Mouse (Mus musculus): Measurements from ENCODE around the gene Ubash3a.

Gene Ubash3a

DNA sequence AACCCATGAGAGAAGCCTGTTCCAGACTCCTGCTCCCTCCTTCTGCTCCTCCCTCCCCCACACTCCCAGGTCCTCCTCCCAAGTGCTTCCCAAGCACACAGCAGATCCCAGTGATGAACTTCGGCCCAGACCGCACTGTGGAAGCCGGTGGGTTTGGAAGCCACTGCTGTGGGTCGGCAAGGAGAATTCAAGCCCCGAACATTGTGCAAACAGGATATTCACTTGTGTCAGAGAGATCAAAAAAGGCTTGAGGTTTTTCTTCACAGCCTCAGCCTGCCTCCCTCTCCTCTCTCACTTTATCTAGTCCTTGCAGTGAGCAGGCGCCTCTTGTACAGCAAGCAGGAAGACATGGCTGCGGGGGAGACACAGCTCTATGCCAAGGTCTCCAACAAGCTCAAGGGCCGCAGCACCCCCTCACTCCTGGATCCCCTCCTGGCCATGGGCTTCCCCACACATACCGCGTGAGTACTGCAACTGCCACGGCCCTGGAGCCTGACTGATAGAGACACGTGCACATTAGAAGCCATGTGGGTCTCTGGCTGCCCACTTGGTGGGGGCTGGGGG, at the start of gene Ubash3a:
Gene Ubash3a, plus strand, starts transcription at position 103 of the 564 bp plus-strand sequence.
- no peak for DNase-seq

GRCm38 (mm10) chr17:31157921-31158320, 49.8 kb upstream of the Ubash3a start:
- DNase-seq: no peak

GRCm38 (mm10) chr17:31160291-31160690, 47.4 kb upstream of the Ubash3a start:
- no peak for DNase-seq

- peak; percentile 13 to 32 for DNase-seq
Measured at GRCm38 (mm10) chr17:31162607-31163006, 45.1 kb upstream of the Ubash3a start.

GRCm38 (mm10) chr17:31163821-31164220, 43.9 kb upstream of the Ubash3a start:
- DNase-seq: no peak

- DNase-seq: no peak
Measured at GRCm38 (mm10) chr17:31165127-31165526, 42.5 kb upstream of the Ubash3a start, which contains the start of gene Tff1. TSS of gene Tff1 (minus strand) at chr17:31165277.

DNA sequence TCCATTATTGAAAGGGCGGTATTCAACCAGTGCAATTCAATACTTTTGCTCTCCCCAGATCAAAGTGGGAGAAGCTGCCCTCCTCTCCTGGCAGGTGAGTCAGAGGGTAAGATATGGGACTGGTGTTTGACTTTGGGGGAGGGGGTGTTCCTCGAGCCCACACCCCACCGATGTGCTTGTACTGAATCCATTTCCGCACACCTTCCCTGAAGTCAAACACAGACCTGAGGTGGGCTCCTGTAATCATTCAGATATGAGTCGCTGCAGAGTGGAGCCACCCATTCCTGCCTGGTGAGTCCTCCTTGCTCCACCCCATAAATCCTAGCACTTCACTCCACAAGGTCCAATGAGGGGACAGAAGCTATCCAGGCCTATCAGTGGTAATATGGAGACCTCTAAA, 37.9 kb upstream of the Ubash3a start:
- DNase-seq: no peak

DNA sequence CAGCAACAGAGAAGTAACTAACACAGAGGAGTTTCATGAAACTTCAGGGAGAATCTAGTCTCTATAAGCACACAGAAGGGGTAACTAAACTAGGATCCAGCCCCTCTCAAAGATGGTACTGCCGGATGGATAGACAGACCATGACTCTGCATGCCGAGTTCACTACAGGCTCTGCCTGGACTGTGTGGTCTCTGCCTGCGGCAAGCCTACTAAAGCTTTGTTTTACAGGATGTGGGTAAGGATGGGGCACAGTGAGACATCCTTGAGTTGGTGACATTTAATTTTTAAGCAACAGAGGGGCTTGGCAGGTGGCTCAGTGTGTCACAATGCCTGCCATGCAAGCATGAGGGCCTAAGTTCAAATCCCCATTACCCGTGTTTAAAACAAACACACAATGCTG, 31.4 kb upstream of the Ubash3a start:
- DNase-seq: no peak

DNA sequence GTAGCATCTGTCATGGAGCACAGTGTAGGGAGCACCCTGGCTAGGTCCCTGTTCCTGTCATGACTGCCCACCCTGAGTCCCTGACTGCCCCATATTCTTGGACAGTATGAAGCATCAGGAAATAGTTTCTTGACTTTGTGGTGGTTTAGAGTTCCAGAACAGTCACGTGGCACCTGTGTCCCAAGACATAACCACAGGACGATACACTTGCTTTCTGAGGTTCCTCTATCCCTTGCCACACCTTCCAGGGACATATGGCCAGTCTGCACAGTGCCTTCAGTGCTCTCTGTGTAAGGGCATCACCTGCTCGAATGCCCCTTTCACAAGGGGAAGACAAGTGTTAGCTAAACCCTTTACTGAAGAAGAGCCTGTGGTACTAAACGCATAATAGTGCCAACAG, 26.2 kb upstream of the Ubash3a start:
- DNase-seq: no peak

DNA sequence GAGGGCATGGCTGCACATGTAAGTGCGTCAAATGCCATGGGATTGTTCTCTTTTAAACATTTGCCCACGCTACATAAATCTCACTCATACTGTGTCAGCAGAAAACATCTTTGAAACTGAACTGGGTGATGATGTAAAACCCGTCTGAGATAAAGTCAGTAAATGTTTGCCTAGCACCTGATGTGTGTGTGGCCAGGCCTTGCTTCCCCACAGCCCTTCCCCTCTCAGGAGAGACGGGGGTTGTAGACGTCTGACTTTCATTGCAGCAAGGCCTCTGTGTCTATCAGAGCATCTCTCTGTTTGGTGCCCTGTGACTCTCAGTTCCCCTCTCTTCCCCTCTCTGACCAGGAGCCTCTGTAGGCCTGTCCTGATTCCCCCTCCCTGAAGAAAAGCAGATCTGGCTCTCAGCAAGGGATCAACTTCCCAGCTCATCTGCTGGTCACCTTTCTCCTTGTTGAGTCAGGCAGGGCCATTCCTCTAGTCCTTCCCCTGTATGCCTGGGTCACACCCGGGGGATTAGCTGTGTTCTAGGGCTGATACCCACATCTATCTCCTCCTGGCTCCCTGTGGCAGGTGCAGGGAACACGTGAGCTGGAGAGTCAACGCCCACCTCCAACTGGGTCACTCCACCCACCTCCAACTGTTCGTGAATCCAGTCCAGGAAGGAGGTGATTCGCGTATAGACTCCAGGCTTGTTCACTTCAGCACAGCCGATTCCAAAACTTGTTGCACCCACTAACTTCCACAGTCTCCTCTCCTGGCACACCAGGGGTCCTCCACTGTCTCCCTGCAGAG, 24.3 kb upstream of the Ubash3a start:
- DNase-seq: no peak

- peak in 1 of 2 experiments; percentile 19 for DNase-seq
Measured at GRCm38 (mm10) chr17:31184269-31184990, 23.2 kb upstream of the Ubash3a start.

DNA sequence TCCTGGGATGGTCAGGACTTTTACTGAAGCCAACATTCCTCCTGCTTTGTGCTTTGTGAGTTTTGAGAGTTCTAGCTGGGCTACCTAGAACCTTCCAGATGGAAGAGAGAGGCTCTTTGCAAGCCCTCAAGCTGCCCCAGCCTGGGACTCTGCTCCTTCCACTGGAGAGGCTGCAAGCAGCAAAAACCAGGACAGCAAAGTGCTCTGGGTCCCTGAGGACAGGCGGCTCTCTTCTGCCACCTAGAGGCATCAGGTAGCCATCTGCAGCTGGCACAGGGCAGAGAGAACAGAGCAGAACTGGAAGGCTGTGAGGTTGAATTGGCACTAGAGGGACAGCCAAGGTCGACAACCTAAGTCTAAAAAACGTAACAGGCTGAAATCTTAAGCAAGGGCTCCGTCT, 20.3 kb upstream of the Ubash3a start:
- peak; percentile 70 to 71 for DNase-seq

- DNase-seq: no peak
Measured at GRCm38 (mm10) chr17:31191825-31192224, 15.8 kb upstream of the Ubash3a start.

DNA sequence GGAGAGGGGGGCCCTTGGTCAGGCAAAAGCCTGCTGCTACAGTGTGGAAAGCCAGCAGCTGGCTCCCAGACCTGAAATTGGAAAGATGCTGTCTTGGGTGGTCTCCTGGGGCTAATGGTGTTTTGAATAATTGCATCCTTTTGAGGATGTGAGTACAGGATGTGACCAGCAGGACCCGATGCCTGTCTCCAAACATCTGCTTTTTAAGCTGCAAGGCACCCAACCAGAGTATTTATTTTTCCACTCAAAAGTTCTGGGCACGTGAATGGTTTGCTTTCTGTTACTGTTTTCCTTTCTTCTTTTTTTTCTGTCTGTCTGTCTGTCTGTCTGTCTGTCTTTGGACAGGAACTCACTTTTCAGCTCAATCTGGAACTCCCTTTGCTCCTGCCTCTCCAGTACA, 15.0 kb upstream of the Ubash3a start:
- peak; percentile 38 to 44 for DNase-seq

DNA sequence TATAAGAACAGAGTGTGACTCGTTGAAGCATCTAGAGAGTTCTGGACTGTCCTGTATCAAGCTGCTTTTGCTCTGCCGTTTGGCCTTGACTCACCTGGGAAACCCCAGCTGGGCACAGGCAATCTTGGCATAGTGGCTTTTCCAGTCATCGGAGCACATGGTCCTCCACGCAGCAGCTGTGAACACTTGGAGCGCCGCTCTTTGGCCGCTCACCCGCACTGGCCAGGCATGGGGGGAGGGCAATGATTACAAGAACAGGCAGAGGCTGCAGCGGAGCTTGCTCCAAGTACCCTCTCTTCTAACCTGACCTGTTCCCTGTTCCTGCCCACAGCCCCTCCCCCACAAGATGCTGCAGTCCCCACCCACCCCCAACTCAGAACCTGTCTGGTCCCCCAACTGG, 14.3 kb upstream of the Ubash3a start:
- no peak for DNase-seq

DNA sequence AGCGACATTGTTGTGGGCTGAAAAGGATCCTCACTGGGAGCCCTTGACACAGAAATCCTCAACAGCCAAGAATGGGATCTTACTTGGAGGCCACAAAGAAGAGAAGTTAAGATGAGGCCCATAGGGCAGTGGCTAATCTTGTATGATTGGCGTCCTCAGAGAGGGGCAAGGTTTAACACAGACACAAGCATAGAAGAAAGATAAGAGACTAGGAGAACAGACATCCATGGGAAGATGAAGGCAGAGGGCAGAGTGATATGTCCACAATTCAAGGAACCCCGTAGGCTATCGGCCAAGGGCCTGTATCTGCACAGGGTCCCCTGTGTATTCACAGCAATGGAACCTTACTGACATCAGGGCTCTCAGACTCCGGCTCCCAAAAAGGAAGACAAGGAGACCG, 12.5 kb upstream of the Ubash3a start:
- DNase-seq: no peak

- no peak for DNase-seq
Measured at GRCm38 (mm10) chr17:31196283-31196682, 11.4 kb upstream of the Ubash3a start.

- no peak for DNase-seq
Measured at GRCm38 (mm10) chr17:31198877-31199276, 8.8 kb upstream of the Ubash3a start, which contains the start of gene Tmprss3. TSS of gene Tmprss3 (minus strand) at chr17:31198977.

DNA sequence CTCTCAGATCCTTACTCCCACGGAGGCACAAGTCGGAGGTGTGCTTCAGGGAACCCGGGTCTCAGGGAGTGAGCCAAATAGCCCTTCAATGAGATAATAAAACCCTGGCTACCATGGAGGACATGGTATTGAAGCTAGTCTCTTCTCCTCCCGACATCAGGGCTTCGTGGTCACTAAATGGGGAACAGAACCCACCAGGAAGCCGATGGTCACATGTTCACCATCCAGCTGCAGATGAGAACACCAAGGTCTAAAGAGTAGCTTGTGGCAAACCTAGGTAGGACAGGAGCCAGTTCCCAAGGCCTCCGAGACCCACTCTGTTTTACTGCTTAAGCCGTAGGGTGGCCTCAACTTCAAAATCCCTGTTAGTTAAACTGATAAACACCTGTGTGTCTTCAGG, 981 bp downstream of the Ubash3a start:
- no peak for DNase-seq

DNA sequence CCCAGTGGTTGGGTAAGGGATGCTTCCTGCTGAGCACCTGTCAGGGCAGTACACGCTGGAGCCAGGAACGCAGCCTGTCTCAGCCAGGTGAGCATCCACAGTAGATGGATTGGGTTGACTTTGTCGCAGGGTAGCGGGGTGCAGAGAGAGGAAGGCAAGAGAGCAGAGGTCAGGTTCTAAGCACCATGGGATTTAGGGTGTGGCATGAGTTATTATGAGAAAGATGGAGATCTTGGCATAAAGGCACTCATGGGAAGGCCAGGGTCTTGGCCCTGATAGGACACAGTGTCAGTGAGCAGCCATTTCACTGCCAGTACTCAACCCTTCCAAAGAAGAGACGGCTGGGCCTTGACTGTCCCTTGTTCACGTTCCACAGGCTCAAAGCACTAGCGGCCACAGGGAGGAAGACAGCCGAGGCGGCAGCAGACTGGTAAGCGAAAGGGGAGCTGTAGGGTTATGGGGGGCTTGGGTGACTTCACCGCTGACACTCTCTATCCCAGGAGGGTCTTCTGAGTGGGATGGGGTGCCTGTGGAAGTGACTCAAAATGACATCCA, 1.8 kb downstream of the Ubash3a start:
- DNase-seq: no peak

DNA sequence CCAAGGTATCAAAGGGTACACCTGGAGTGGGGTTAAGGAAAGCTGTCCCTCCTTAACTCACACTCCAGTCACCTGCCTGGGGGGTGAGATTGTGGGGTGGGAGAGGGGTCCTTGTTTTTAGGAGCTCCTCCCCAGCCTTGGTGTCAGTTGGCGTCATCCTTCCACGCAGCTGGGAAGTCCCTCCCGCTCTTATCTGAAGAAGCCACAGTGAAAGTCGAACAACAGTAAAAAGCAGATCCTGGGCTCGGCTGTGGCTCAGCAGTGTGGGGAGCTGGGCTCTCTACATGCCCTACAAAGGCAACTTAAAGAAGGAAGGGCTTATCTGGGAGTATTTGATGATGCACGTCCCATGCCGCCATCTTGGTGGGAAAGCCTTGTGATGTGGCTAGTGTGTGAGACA, 2.6 kb downstream of the Ubash3a start:
- DNase-seq: no peak

- no peak for DNase-seq
Measured at GRCm38 (mm10) chr17:31211881-31212280, 4.2 kb downstream of the Ubash3a start.

Data from B cell, adult 2 months (primary cell).